Mouse (Mus musculus) midbrain, embryonic 16.5 days (tissue): Measurements from ENCODE around the gene Mphosph9. TPM values are rescaled to one million over a fixed set of nuclear protein-coding genes. Genes with fewer than 3 reads are reported as not detected.

ENCODE experiments used
- ATAC-seq: fragments of 200-750 bp; cut with Nextera tagmentation; 2 replicates; pipeline ENCODE4 v1.8.0; 2017; ENCODE audit warnings: moderate TSS enrichment
- H3K27ac ChIP-seq: fragments of 300-500 bp; sonication (generic); 2 replicates; pipeline ENCODE4 v1.5.1; 2014; ENCODE audit warnings: mild to moderate bottlenecking, low read length, mixed read lengths
- H3K27me3 ChIP-seq: fragments of 300-500 bp; sonication (generic); 2 replicates; pipeline ENCODE4 v1.6.1; 2014; ENCODE audit warnings: low read depth, low read length, mixed read lengths; ENCODE audit not compliant: control insufficient read depth, insufficient read depth
- H3K36me3 ChIP-seq: fragments of 300-500 bp; sonication (generic); 2 replicates; pipeline ENCODE4 v1.6.1; 2014; ENCODE audit warnings: mild to moderate bottlenecking, low read length, moderate library complexity, mixed read lengths; ENCODE audit not compliant: control insufficient read depth, insufficient read depth
- H3K4me1 ChIP-seq: fragments of 300-500 bp; sonication (generic); 2 replicates; pipeline ENCODE4 v1.6.1; 2014; ENCODE audit warnings: mild to moderate bottlenecking, low read length, mixed read lengths; ENCODE audit not compliant: control insufficient read depth, insufficient read depth
- H3K4me2 ChIP-seq: fragments of 300-500 bp; sonication (generic); 2 replicates; pipeline ENCODE4 v1.6.1; 2014; ENCODE audit warnings: mild to moderate bottlenecking, low read length, mixed read lengths
- H3K4me3 ChIP-seq: fragments of 300-500 bp; sonication (generic); 2 replicates; pipeline ENCODE4 v1.5.1; 2014; ENCODE audit warnings: low read depth, mild to moderate bottlenecking, low read length, moderate library complexity, mixed read lengths
- H3K9ac ChIP-seq: fragments of 300-500 bp; sonication (generic); 2 replicates; pipeline ENCODE4 v1.6.1; 2014; ENCODE audit warnings: low read depth, low read length, mixed read lengths
- H3K9me3 ChIP-seq: fragments of 300-500 bp; sonication (generic); replicated peaks from 2 replicates; pipeline ENCODE4 v1.6.1; 2014; ENCODE audit warnings: mild to moderate bottlenecking, low read length, mixed read lengths; ENCODE audit not compliant: control insufficient read depth, poor library complexity, severe bottlenecking
- WGBS: fragments of 180-500 bp; shearing (Covaris S2); extraction: QIAGEN DNeasy Blood & Tissue Kit; methylation state at CpG from one replicate; pipeline ENCODE4 v1.1.7; 2014; 5-methylcytosine and 5-hydroxymethylcytosine counted together
- polyA plus RNA-seq: library from polyadenylated mRNA; unstranded; fragments of >200 nt; fragmentation: Nextera tagmentation; extraction: Ambion mirVana; gene quantifications from 2 replicates; pipeline ENCODE4 v1.2.1, GENCODE M21; 2015

Gene Mphosph9
- polyA plus RNA-seq, 1 experiment from 2014 or later: 9.3 TPM

GRCm38 (mm10) chr5:124211669-124212068 is 116.1 kb downstream of the Mphosph9 start:
- Histone ChIP-seq H3K4me2 (no peak overlapping the region), H3K9me3 (no peaks in the 10 kb centered on the region), H3K27me3 (no peaks in the 10 kb centered on the region), H3K4me1 (peaks cover 6% of the 10 kb centered on the region), H3K36me3 (0 out of 2 replicates have a peak, but pooled peaks cover 3% of the 10 kb centered on the region), H3K4me3 (no peak overlapping the region), H3K9ac (no peak overlapping the region), H3K27ac (no peak overlapping the region)
- ATAC-seq: no peak
- 81% methylated on average over 2 of the region's 2 CpGs for WGBS

DNA sequence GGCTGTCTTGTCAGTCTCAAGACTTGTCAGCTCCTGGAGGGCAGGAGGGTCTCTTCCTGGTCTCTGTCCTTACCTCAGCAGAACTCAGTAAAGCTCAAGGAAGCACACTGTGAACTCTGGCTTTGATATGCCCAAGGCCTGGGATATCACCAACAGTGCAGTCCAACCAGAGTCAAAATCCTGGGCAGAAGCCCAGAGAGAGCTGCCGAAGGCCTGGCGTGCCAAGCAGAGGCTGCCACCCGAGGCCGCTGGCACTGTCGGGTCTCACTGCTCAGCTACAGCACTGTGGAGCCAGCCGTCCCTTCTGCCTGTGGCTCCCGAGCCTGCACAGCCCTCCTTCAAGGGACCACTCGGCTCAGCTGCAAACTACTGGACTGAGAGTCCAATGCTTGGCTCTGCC is 116.5 kb downstream of the Mphosph9 start:
- Histone ChIP-seq H3K4me2 (no peak overlapping the region), H3K36me3 (0 out of 2 replicates have a peak, but pooled peaks cover 3% of the 10 kb centered on the region), H3K4me1 (peaks cover 9% of the 10 kb centered on the region), H3K4me3 (no peak overlapping the region), H3K9ac (no peak overlapping the region), H3K27ac (no peak overlapping the region), H3K9me3 (no peaks in the 10 kb centered on the region), H3K27me3 (no peaks in the 10 kb centered on the region)
- no peak for ATAC-seq
- WGBS: 81% methylated on average over 8 of the region's 8 CpGs

DNA sequence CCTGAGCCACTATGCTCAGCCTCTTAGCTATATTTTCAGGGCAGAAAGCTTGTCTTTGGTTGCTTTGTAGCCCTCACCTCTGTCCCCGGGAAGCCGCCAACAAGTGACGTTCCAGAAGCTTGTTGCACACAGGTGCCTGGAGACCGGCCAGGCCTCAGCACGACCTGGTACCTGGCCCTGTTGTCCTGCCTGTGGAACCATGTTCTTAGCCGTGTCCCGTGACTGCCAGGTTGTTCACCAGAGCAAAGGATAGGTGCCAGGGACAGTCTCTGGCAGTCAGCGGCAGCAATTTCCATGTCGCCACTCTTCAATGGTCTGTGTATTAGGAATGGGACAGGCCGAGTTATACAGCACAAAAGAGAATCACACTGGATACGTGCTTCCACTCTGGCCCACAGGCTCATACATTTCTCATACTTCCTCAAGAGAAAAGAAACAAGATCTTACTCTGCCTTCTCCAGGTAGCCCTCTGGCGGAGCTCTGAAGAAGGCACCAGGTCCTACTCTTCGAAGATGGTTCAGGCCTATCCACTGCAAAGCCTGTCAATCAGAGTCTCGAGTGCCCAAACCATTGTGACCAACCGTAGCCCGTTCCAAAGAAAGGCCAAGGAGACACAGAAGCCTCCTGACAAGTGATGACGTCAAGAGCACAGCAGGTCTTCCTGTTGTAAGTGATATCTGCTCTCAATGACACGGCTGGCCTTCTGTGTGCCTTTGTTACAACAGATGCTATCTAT is 117.3 kb downstream of the Mphosph9 start:
- Histone ChIP-seq H3K4me3 (no peak overlapping the region), H3K27ac (no peak overlapping the region), H3K9me3 (no peaks in the 10 kb centered on the region), H3K9ac (no peak overlapping the region), H3K4me2 (no peak overlapping the region), H3K36me3 (0 out of 2 replicates have a peak, but pooled peaks cover 3% of the 10 kb centered on the region), H3K27me3 (no peaks in the 10 kb centered on the region), H3K4me1 (peaks cover 14% of the 10 kb centered on the region)
- 72% methylated on average over 18 of the region's 18 CpGs for WGBS
- no peak for ATAC-seq

DNA sequence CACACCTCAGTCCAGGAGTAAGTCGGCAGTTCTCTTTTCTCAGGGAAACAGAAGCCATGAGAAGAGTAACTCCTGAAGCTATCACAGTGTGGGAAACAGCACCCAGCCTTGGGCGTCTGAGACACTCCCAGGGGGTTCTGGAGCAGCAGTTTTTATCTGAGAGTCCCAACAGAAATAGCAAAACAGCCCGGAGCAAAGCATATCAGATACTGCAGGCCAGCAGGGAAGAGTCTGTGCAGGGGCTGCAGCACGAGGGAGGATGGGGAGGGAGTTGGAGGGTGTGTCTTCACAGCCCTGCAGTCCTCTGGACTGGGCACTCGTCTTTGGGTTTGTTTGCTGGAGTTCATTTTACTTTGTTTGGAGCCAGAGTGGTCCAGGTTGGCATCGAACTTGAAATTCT is 117.9 kb downstream of the Mphosph9 start:
- no peak for ATAC-seq
- H3K9ac ChIP-seq: no peak overlapping the region
- no peaks in the 10 kb centered on the region for H3K9me3 ChIP-seq
- H3K4me3 ChIP-seq: no peak overlapping the region
- peaks cover 14% of the 10 kb centered on the region for H3K4me1 ChIP-seq
- H3K27ac ChIP-seq: no peak overlapping the region
- WGBS: 61% methylated on average over 6 of the region's 6 CpGs
- H3K4me2 ChIP-seq: no peak overlapping the region
- H3K27me3 ChIP-seq: no peaks in the 10 kb centered on the region
- H3K36me3 ChIP-seq: no peaks in the 10 kb centered on the region

GRCm38 (mm10) chr5:124208030-124208429 is 119.7 kb downstream of the Mphosph9 start:
- 71% methylated on average over 8 of the region's 8 CpGs for WGBS
- no peaks in the 10 kb centered on the region for H3K27me3 ChIP-seq
- no peak overlapping the region for H3K4me3 ChIP-seq
- H3K9me3 ChIP-seq: no peaks in the 10 kb centered on the region
- H3K36me3 ChIP-seq: no peaks in the 10 kb centered on the region
- ATAC-seq: no peak
- peaks cover 14% of the 10 kb centered on the region for H3K4me1 ChIP-seq
- no peak overlapping the region for H3K4me2 ChIP-seq
- no peak overlapping the region for H3K9ac ChIP-seq
- H3K27ac ChIP-seq: no peak overlapping the region

GRCm38 (mm10) chr5:124206481-124207038 is 121.2 kb downstream of the Mphosph9 start:
- H3K4me2 ChIP-seq: no peak overlapping the region
- no peaks in the 10 kb centered on the region for H3K27me3 ChIP-seq
- 47% methylated on average over 13 of the region's 13 CpGs for WGBS
- H3K9ac ChIP-seq: peak overlapping the region; percentile 27; the same call in 1 of the 2 replicates
- no peaks in the 10 kb centered on the region for H3K36me3 ChIP-seq
- H3K4me3 ChIP-seq: no peak overlapping the region
- ATAC-seq: no peak; the same call in 1 of the 2 replicates
- H3K9me3 ChIP-seq: no peaks in the 10 kb centered on the region
- H3K4me1 ChIP-seq: peaks cover 14% of the 10 kb centered on the region
- no peak overlapping the region for H3K27ac ChIP-seq

DNA sequence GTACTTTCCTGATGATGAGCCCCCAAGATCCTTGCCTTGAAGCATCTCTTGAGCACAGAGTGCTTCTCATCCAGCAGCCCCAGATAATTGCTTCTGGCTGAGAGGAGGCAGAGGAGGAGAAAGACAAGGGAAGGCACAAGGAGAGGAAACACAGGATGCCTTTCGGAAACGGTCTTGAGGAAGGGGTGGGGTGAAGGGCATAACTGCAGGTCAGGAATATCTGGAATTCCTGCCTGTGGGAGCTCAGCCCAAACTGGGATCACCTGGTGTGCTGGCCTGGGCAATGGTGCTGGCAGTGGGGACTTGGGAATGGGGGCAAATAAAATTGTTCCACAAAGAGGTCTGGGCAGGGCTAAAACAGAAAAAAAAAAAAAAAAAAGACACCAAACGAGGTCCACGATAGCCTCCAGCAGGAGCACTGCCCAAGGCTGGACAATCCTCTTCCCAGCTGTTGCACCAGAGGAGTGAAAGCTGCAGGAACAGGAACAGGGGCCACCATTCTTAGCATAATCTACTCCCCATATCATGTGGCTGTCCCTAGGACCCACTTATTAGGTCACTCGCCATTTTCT is 121.9 kb downstream of the Mphosph9 start:
- WGBS: 56% methylated on average over 5 of the region's 5 CpGs
- H3K27ac ChIP-seq: no peak overlapping the region

DNA sequence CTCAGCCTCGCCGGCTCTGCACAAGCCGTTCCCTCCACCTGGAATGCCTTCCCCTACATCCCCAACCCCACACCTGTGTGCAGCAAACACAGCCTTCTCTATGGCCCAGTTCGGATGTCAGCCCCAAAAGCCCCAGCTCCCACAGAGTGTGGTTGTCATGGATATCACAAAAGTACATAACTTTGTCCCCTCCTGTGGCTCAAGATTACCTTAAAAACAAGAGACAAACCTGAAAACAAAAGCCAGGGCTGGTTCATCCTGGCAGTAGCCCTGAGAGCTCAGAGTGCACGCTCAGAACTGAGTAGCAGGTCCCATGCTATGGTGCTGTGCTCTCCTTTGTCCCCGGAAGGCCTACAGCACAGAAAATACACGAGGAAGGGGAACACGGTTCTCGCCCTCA is 122.6 kb downstream of the Mphosph9 start:
- Histone ChIP-seq H3K4me1 (peaks cover 14% of the 10 kb centered on the region), H3K4me2 (no peak overlapping the region), H3K4me3 (no peak overlapping the region), H3K9me3 (no peaks in the 10 kb centered on the region), H3K36me3 (no peaks in the 10 kb centered on the region), H3K27me3 (no peaks in the 10 kb centered on the region), H3K9ac (no peak overlapping the region), H3K27ac (no peak overlapping the region)
- 62% methylated on average over 9 of the region's 9 CpGs for WGBS
- no peak for ATAC-seq

More for the DNA sequence above, 121.9 kb downstream of the Mphosph9 start:
- H3K9me3 ChIP-seq: no peaks in the 10 kb centered on the region
- H3K27me3 ChIP-seq: no peaks in the 10 kb centered on the region
- H3K9ac ChIP-seq: 0 out of 2 replicates have a peak overlapping the region, but pooled peaks have one; percentile 14
- no peak overlapping the region for H3K4me3 ChIP-seq
- H3K4me1 ChIP-seq: peaks cover 14% of the 10 kb centered on the region
- H3K4me2 ChIP-seq: no peak overlapping the region
- no peak for ATAC-seq
- no peaks in the 10 kb centered on the region for H3K36me3 ChIP-seq
